Mouse (Mus musculus): ENCODE results near the gene Cuzd1. TPM values are rescaled to one million over a fixed set of nuclear protein-coding genes. Genes with fewer than 3 reads are reported as not detected.
A peak's percentile ranks its signal among the peaks of the same experiment; 100 is the strongest.

Cuzd1 gene
- polyA plus RNA-seq (2015; fragmentation: Nextera tagmentation; extraction: Ambion mirVana) = 0.06 TPM in 1 of 2 replicates, not detected in the other

- no peak within 1 kb of the TSS for H3K27ac ChIP-seq
- no peak within 1 kb of the TSS for H3K4me2 ChIP-seq
- H3K27me3 ChIP-seq = no peaks in the 10 kb centered on the region
- no peak within 1 kb of the TSS for H3K9ac ChIP-seq
- no peaks in the 10 kb centered on the region for H3K36me3 ChIP-seq
- ATAC-seq (ENCODE audit: insufficient number of reproducible peaks, low FRiP score, low TSS enrichment, low read depth) = no peak
- no peaks in the 10 kb centered on the region for H3K9me3 ChIP-seq
- no peaks in the 10 kb centered on the region for H3K4me1 ChIP-seq
- no peak within 1 kb of the TSS for H3K4me3 ChIP-seq
- WGBS = 74% methylated on average over 2 of the region's 2 CpGs
These were observed at the start of gene Cuzd1 for GRCm38 (mm10) chr7:131322192-131322591. Cuzd1 (minus strand) TSS chr7:131322292.

- no peaks in the 10 kb centered on the region for H3K9me3 ChIP-seq
- H3K4me2 ChIP-seq = peak overlapping the region; percentile 64
- H3K27me3 ChIP-seq = no peaks in the 10 kb centered on the region
- H3K4me1 ChIP-seq = no peaks in the 10 kb centered on the region; the same call in 1 of the 2 replicates
- peak overlapping the region; percentile 66 for H3K4me3 ChIP-seq
- WGBS = 5% methylated on average over 9 of the region's 9 CpGs
- H3K27ac ChIP-seq = peak overlapping the region; percentile 95
- no peak for ATAC-seq (ENCODE audit: insufficient number of reproducible peaks, low FRiP score, low TSS enrichment, low read depth)
- peak overlapping the region; percentile 86 for H3K9ac ChIP-seq
- H3K36me3 ChIP-seq = no peaks in the 10 kb centered on the region
These were observed 49.4 kb upstream of the Cuzd1 start for GRCm38 (mm10) chr7:131371470-131371860.

GRCm38 (mm10) chr7:131370648-131371469 lies 48.8 kb upstream of the Cuzd1 start, which contains the start of gene Pstk:
Pstk (plus strand) TSS chr7:131371141.
- H3K27ac ChIP-seq = peak within 1 kb of the TSS; percentile 95
- H3K4me2 ChIP-seq = peak within 1 kb of the TSS; percentile 64
- WGBS = 4% methylated on average over 47 of the region's 47 CpGs
- ATAC-seq (ENCODE audit: insufficient number of reproducible peaks, low FRiP score, low TSS enrichment, low read depth) = peak; percentile 93
- H3K36me3 ChIP-seq = no peaks in the 10 kb centered on the region
- no peaks in the 10 kb centered on the region for H3K27me3 ChIP-seq
- H3K4me3 ChIP-seq = peak within 1 kb of the TSS; percentile 66
- no peaks in the 10 kb centered on the region; the same call in 1 of the 2 replicates for H3K4me1 ChIP-seq
- peak within 1 kb of the TSS; percentile 86 for H3K9ac ChIP-seq
- H3K9me3 ChIP-seq = no peaks in the 10 kb centered on the region

- H3K4me3 ChIP-seq = no peak overlapping the region
- H3K36me3 ChIP-seq = no peaks in the 10 kb centered on the region
- no peak overlapping the region for H3K4me2 ChIP-seq
- ATAC-seq (ENCODE audit: insufficient number of reproducible peaks, low FRiP score, low TSS enrichment, low read depth) = no peak
- H3K9ac ChIP-seq = no peak overlapping the region
- no peak overlapping the region for H3K27ac ChIP-seq
- H3K27me3 ChIP-seq = no peaks in the 10 kb centered on the region
- no peaks in the 10 kb centered on the region for H3K9me3 ChIP-seq
- H3K4me1 ChIP-seq = peaks cover 15% of the 10 kb centered on the region
- WGBS = 90% methylated on average over 8 of the region's 8 CpGs
These were observed 42.0 kb upstream of the Cuzd1 start for GRCm38 (mm10) chr7:131364131-131364530.

- peak within 1 kb of the TSS; percentile 88 for H3K4me2 ChIP-seq
- no peaks in the 10 kb centered on the region for H3K9me3 ChIP-seq
- H3K4me1 ChIP-seq = peaks cover 15% of the 10 kb centered on the region
- H3K4me3 ChIP-seq = peak within 1 kb of the TSS; percentile 87
- peak within 1 kb of the TSS; percentile 81 for H3K9ac ChIP-seq
- ATAC-seq (ENCODE audit: insufficient number of reproducible peaks, low FRiP score, low TSS enrichment, low read depth) = peak; percentile 98
- peaks cover 10% of the 10 kb centered on the region for H3K36me3 ChIP-seq
- under 1% methylated on average over 55 of the region's 55 CpGs for WGBS
- H3K27me3 ChIP-seq = no peaks in the 10 kb centered on the region
- H3K27ac ChIP-seq = peak within 1 kb of the TSS; percentile 95
These were observed 40.7 kb upstream of the Cuzd1 start, which contains the start of gene 2310057M21Rik for GRCm38 (mm10) chr7:131362615-131363300. 2310057M21Rik (minus strand) TSS chr7:131362759.

GRCm38 (mm10) chr7:131362269-131362614 lies 40.1 kb upstream of the Cuzd1 start:
- under 1% methylated on average over 35 of the region's 35 CpGs for WGBS
- Histone ChIP-seq H3K27ac (peak overlapping the region; percentile 95), H3K9me3 (no peaks in the 10 kb centered on the region), H3K4me3 (peak overlapping the region; percentile 87), H3K4me1 (peaks cover 15% of the 10 kb centered on the region), H3K9ac (peak overlapping the region; percentile 81), H3K36me3 (peaks cover 15% of the 10 kb centered on the region), H3K27me3 (no peaks in the 10 kb centered on the region), H3K4me2 (peak overlapping the region; percentile 88)
- peak; percentile 83 for ATAC-seq (ENCODE audit: insufficient number of reproducible peaks, low FRiP score, low TSS enrichment, low read depth)

- H3K4me2 ChIP-seq = no peak overlapping the region
- H3K4me3 ChIP-seq = no peak overlapping the region
- no peak for ATAC-seq (ENCODE audit: insufficient number of reproducible peaks, low FRiP score, low TSS enrichment, low read depth)
- 93% methylated on average over 13 of the region's 13 CpGs for WGBS
- H3K27me3 ChIP-seq = no peaks in the 10 kb centered on the region
- no peak overlapping the region for H3K9ac ChIP-seq
- no peaks in the 10 kb centered on the region for H3K9me3 ChIP-seq
- no peak overlapping the region for H3K27ac ChIP-seq
- peaks cover 3% of the 10 kb centered on the region for H3K4me1 ChIP-seq
- H3K36me3 ChIP-seq = peaks cover 54% of the 10 kb centered on the region
These were observed 34.0 kb upstream of the Cuzd1 start for GRCm38 (mm10) chr7:131356105-131356504.

- Histone ChIP-seq H3K4me2 (no peak overlapping the region), H3K9me3 (no peaks in the 10 kb centered on the region), H3K4me3 (no peak overlapping the region), H3K36me3 (peaks cover 68% of the 10 kb centered on the region), H3K27me3 (no peaks in the 10 kb centered on the region), H3K4me1 (no peaks in the 10 kb centered on the region), H3K27ac (no peak overlapping the region), H3K9ac (no peak overlapping the region)
- WGBS = 64% methylated on average over 7 of the region's 7 CpGs
- no peak for ATAC-seq (ENCODE audit: insufficient number of reproducible peaks, low FRiP score, low TSS enrichment, low read depth)
These were observed 23.9 kb upstream of the Cuzd1 start for GRCm38 (mm10) chr7:131345856-131346541.

GRCm38 (mm10) chr7:131337502-131338068 lies 15.5 kb upstream of the Cuzd1 start:
- Histone ChIP-seq H3K4me2 (no peak overlapping the region), H3K27me3 (no peaks in the 10 kb centered on the region), H3K9me3 (no peaks in the 10 kb centered on the region), H3K27ac (no peak overlapping the region), H3K9ac (no peak overlapping the region), H3K4me1 (no peaks in the 10 kb centered on the region), H3K36me3 (peaks cover 19% of the 10 kb centered on the region; the same call in 1 of the 2 replicates), H3K4me3 (no peak overlapping the region)
- ATAC-seq (ENCODE audit: insufficient number of reproducible peaks, low FRiP score, low TSS enrichment, low read depth) = no peak
- 61% methylated on average over 8 of the region's 8 CpGs for WGBS

GRCm38 (mm10) chr7:131333564-131333963 lies 11.5 kb upstream of the Cuzd1 start, which contains the start of gene Fam24a:
Fam24a (plus strand) TSS chr7:131333864.
- Histone ChIP-seq H3K27ac (no peak within 1 kb of the TSS; the same call in 1 of the 2 replicates), H3K9ac (no peak within 1 kb of the TSS), H3K4me2 (no peak within 1 kb of the TSS), H3K36me3 (no peaks in the 10 kb centered on the region), H3K4me1 (no peaks in the 10 kb centered on the region), H3K9me3 (no peaks in the 10 kb centered on the region), H3K4me3 (no peak within 1 kb of the TSS), H3K27me3 (no peaks in the 10 kb centered on the region)
- 40% methylated on average over 1 of the region's 1 CpGs for WGBS
- ATAC-seq (ENCODE audit: insufficient number of reproducible peaks, low FRiP score, low TSS enrichment, low read depth) = no peak

- Histone ChIP-seq H3K9ac (no peak overlapping the region), H3K36me3 (no peaks in the 10 kb centered on the region), H3K4me1 (no peaks in the 10 kb centered on the region), H3K9me3 (no peaks in the 10 kb centered on the region), H3K27ac (no peak overlapping the region), H3K27me3 (no peaks in the 10 kb centered on the region), H3K4me3 (no peak overlapping the region), H3K4me2 (no peak overlapping the region)
- no peak for ATAC-seq (ENCODE audit: insufficient number of reproducible peaks, low FRiP score, low TSS enrichment, low read depth)
- WGBS = 67% methylated on average over 2 of the region's 2 CpGs
These were observed 9.6 kb upstream of the Cuzd1 start for GRCm38 (mm10) chr7:131331688-131332087.

Data from limb, embryonic 15.5 days (tissue).